8 mouse cellular contexts compared by ENCODE assay signal in the genomic region with DNA sequence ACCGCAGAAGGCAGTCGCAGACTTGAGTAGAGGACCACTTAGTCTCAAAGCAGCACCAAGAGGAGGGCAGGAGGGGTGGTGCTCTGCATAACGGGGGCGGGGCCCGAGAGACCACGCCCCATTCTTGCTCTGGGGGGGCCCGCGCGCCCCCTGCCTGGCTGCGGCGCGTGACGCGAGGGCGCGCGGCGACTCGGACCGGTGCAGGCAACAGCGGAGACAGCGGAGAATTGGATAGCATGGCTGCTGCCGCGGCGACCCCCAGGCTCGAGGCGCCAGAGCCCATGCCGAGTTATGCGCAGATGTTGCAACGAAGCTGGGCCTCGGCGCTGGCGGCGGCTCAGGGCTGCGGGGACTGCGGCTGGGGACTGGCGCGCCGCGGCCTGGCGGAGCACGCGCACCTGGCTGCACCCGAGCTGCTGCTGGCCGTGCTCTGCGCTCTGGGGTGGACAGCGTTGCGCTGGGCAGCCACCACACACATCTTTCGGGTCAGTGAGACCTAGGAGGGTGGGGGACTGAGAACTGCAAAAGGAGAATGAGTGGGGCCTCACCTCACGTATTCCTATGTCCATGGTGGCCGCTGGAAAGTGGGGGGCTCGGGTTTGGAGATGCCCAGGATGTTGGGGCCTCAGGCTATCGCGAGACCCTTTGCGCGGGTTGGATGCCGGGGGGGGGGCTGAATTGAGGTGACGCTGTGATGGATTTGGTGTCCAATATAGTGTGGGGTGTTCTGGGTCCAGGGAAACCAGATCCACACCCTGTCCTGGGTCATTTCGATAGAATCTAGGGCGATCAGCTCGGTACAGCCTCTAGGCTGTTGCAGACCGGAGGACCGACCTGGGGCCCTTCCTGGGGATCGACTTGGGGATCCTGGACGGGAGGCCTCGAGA. TPM values are rescaled to one million over a fixed set of nuclear protein-coding genes. Genes with fewer than 3 reads are reported as not detected.
A peak's percentile ranks its signal among the peaks of the same experiment; 100 is the strongest.
DNase-seq lines count a peak whose midpoint lies in the region; ATAC-seq and TF ChIP-seq lines count a peak whose summit lies in the region.

A gene (plus strand): TSS at position 152 of the 887 bp plus-strand sequence.

- 3% methylated on average over 66 of the region's 66 CpGs for WGBS in intestine, embryonic 16.5 days
- WGBS in limb, embryonic 14.5 days = 4% methylated on average over 57 of the region's 66 CpGs
- 2% methylated on average over 55 of the region's 66 CpGs for WGBS in midbrain, postnatal 0 days
- 10% methylated on average over 65 of the region's 66 CpGs for WGBS in thymus, adult 2 months

- no peak for ATAC-seq in megakaryocyte, adult 5-6 weeks (ENCODE audit: poor library complexity, severe bottlenecking)
- peak; percentile 69 for ATAC-seq in intestine, embryonic 16.5 days
- ATAC-seq in limb, embryonic 14.5 days (ENCODE audit: low FRiP score, low read depth) = peak; percentile 77
- peak; percentile 66 for ATAC-seq in midbrain, postnatal 0 days (ENCODE audit: low FRiP score)

- no peak for TF ChIP-seq CTCF in midbrain, postnatal 0 days (IDR thresholded peaks at IDR 0.05)
- no peak for TF ChIP-seq CTCF in thymus, adult 2 months (IDR thresholded peaks at IDR 0.05; ENCODE audit: borderline replicate concordance, control insufficient read depth, extremely low read depth, insufficient read depth, low read length, poor library complexity)

- H3K4me2 ChIP-seq in intestine, embryonic 16.5 days (ENCODE audit: low read depth, low read length) = peak within 1 kb of the TSS; percentile 94
- peak within 1 kb of the TSS; percentile 75 for H3K4me2 ChIP-seq in limb, embryonic 14.5 days (replicated peaks; ENCODE audit: low read depth, low read length, severe bottlenecking)
- H3K4me2 ChIP-seq in midbrain, postnatal 0 days (ENCODE audit: low read depth, low read length, poor library complexity, severe bottlenecking) = peak within 1 kb of the TSS; percentile 91

- H3K4me3 ChIP-seq in megakaryocyte, embryonic 14.5 days (replicated peaks) = peak within 1 kb of the TSS; percentile 92
- peak within 1 kb of the TSS; percentile 60 for H3K4me3 ChIP-seq in intestine, embryonic 16.5 days (ENCODE audit: low read length)
- peak within 1 kb of the TSS; percentile 54 for H3K4me3 ChIP-seq in limb, embryonic 14.5 days (replicated peaks; ENCODE audit: low read length)
- peak within 1 kb of the TSS; percentile 62 for H3K4me3 ChIP-seq in midbrain, postnatal 0 days (ENCODE audit: low read depth, low read length)
- peak within 1 kb of the TSS; percentile 32 for H3K4me3 ChIP-seq in thymus, adult 2 months (ENCODE audit: control insufficient read depth, insufficient read depth, low read length)

- peak; percentile 81 for DNase-seq in embryo, embryonic 10 days (ENCODE audit: low spot score)
- peak; percentile 74 for DNase-seq in gastrocnemius, postnatal 25 days
- peak; percentile 79 for DNase-seq in limb, embryonic 14.5 days (ENCODE audit: low spot score)
- DNase-seq in midbrain, postnatal 0 days (ENCODE audit: low spot score) = peak; percentile 84
- DNase-seq in thymus, adult 2 months = peak; percentile 43

- H3K27me3 ChIP-seq in megakaryocyte, embryonic 14.5 days (replicated peaks) = peaks cover 54% of the 10 kb centered on the region
- H3K27me3 ChIP-seq in intestine, embryonic 16.5 days (replicated peaks; ENCODE audit: control insufficient read depth, insufficient read depth, low read length) = no peaks in the 10 kb centered on the region; the same call in 1 of the 2 replicates
- H3K27me3 ChIP-seq in limb, embryonic 14.5 days (ENCODE audit: control insufficient read depth, insufficient read depth, low read length) = no peaks in the 10 kb centered on the region
- no peaks in the 10 kb centered on the region for H3K27me3 ChIP-seq in midbrain, postnatal 0 days (ENCODE audit: insufficient read depth, low read length)
- no peaks in the 10 kb centered on the region for H3K27me3 ChIP-seq in thymus, adult 2 months (ENCODE audit: control insufficient read depth, insufficient read depth, low read length)

- peaks cover 32% of the 10 kb centered on the region for H3K4me1 ChIP-seq in megakaryocyte, embryonic 14.5 days
- peaks cover 22% of the 10 kb centered on the region for H3K4me1 ChIP-seq in intestine, embryonic 16.5 days (ENCODE audit: control insufficient read depth, insufficient read depth, low read length)
- H3K4me1 ChIP-seq in limb, embryonic 14.5 days (ENCODE audit: control insufficient read depth, insufficient read depth, low read length) = peaks cover 22% of the 10 kb centered on the region
- 0 out of 2 replicates have a peak, but pooled peaks cover 5% of the 10 kb centered on the region for H3K4me1 ChIP-seq in midbrain, postnatal 0 days (ENCODE audit: insufficient read depth, low read length)
- H3K4me1 ChIP-seq in thymus, adult 2 months (replicated peaks; ENCODE audit: control insufficient read depth, insufficient read depth, low read length) = peaks cover 9% of the 10 kb centered on the region; the same call in 1 of the 2 replicates

- peaks cover 32% of the 10 kb centered on the region for H3K36me3 ChIP-seq in megakaryocyte, embryonic 14.5 days (replicated peaks; ENCODE audit: low read length)
- peaks cover 12% of the 10 kb centered on the region for H3K36me3 ChIP-seq in intestine, embryonic 16.5 days (ENCODE audit: control insufficient read depth, insufficient read depth, low read length)
- peaks cover 38% of the 10 kb centered on the region for H3K36me3 ChIP-seq in limb, embryonic 14.5 days (ENCODE audit: control insufficient read depth, insufficient read depth, low read length)
- H3K36me3 ChIP-seq in midbrain, postnatal 0 days (ENCODE audit: insufficient read depth, low read length) = peaks cover 40% of the 10 kb centered on the region
- H3K36me3 ChIP-seq in thymus, adult 2 months (ENCODE audit: control insufficient read depth, insufficient read depth, low read length) = peaks cover 11% of the 10 kb centered on the region

- TF ChIP-seq POLR2A in limb, embryonic 14.5 days (IDR thresholded peaks at IDR 0.05; ENCODE audit: borderline replicate concordance, extremely low read depth, insufficient read depth, insufficient read length) = 0 out of 2 replicates have a peak, but pooled peaks have one; percentile 34
- TF ChIP-seq POLR2A in thymus, adult 2 months (IDR thresholded peaks at IDR 0.05; ENCODE audit: control insufficient read depth, extremely low read depth, insufficient read depth, low read length, poor library complexity) = no peak

- H3K9me3 ChIP-seq in megakaryocyte, embryonic 14.5 days = no peaks in the 10 kb centered on the region
- H3K9me3 ChIP-seq in intestine, embryonic 16.5 days (ENCODE audit: control insufficient read depth, low read length) = no peaks in the 10 kb centered on the region
- no peaks in the 10 kb centered on the region for H3K9me3 ChIP-seq in limb, embryonic 14.5 days (ENCODE audit: control insufficient read depth, low read length)
- no peaks in the 10 kb centered on the region for H3K9me3 ChIP-seq in midbrain, postnatal 0 days (ENCODE audit: low read length)

- peak within 1 kb of the TSS; percentile 54; the same call in 1 of the 2 replicates for H3K27ac ChIP-seq in intestine, embryonic 16.5 days (ENCODE audit: low read length)
- H3K27ac ChIP-seq in limb, embryonic 14.5 days (replicated peaks; ENCODE audit: low read depth, low read length) = peak within 1 kb of the TSS; percentile 73
- peak within 1 kb of the TSS; percentile 92 for H3K27ac ChIP-seq in midbrain, postnatal 0 days (ENCODE audit: low read depth, low read length)
- no peak within 1 kb of the TSS for H3K27ac ChIP-seq in thymus, adult 2 months (ENCODE audit: control insufficient read depth, insufficient read depth, low read length)

- H3K9ac ChIP-seq in intestine, embryonic 16.5 days (ENCODE audit: low read depth, low read length) = peak within 1 kb of the TSS; percentile 68
- H3K9ac ChIP-seq in limb, embryonic 14.5 days (ENCODE audit: low read depth, low read length, severe bottlenecking) = peak within 1 kb of the TSS; percentile 66
- peak within 1 kb of the TSS; percentile 81 for H3K9ac ChIP-seq in midbrain, postnatal 0 days (replicated peaks; ENCODE audit: low read length, poor library complexity, severe bottlenecking)

RNA-seq across cellular contexts. Expression of the gene that starts here (rescaled TPM):
- 0.55 and 1.8 TPM in 2 replicates for polyA plus RNA-seq in megakaryocyte, embryonic 14.5 days (2012; ENCODE audit: insufficient read depth, low replicate concordance)
- total RNA-seq in megakaryocyte, adult 5-6 weeks (2015) = not detected in 2 replicates
- total RNA-seq in megakaryocyte, adult 5-6 weeks (2017) = not detected in 2 replicates
- 10 to 100 TPM; 13.8 to 15.8 TPM for total RNA-seq in gastrocnemius, postnatal 25 days (2021)
- polyA plus RNA-seq in intestine, embryonic 16.5 days (2015; fragmentation: Nextera tagmentation; extraction: Ambion mirVana) = 2.1 and 3.2 TPM in 2 replicates
- polyA plus RNA-seq in limb, embryonic 14.5 days (2012; rRNA removed) = 12.4 and 22.0 TPM in 2 replicates
- polyA plus RNA-seq in limb, embryonic 14.5 days (2014; fragmentation: Nextera tagmentation; extraction: Ambion mirVana) = 12.0 and 12.9 TPM in 2 replicates
- total RNA-seq in midbrain, postnatal 0 days (2014; rRNA removed) = 65.1 and 86.5 TPM in 2 replicates
- polyA plus RNA-seq in midbrain, postnatal 0 days (2015; fragmentation: Nextera tagmentation; extraction: Ambion mirVana) = 47.9 and 51.3 TPM in 2 replicates
- polyA plus RNA-seq in thymus, adult 2 months (2012; rRNA removed) = 0.13 and 0.61 TPM in 2 replicates

Comparison
In these comparisons a context has a peak if more than half of its experiments do, and no peak if none do; other contexts are left out.
1. RNA of the gene that starts here (total RNA-seq): 65.1 to 86.5 TPM in midbrain, postnatal 0 days and 13.8 to 15.8 TPM in gastrocnemius, postnatal 25 days; not detected in megakaryocyte, adult 5-6 weeks; every median in the first group is over 10 times any median in the second.
2. Peak in DNase-seq and H3K4me3 ChIP-seq in thymus, adult 2 months; RNA of the gene not detected or under 1 TPM.
3. H3K4me3 ChIP-seq: peak in every context shown above with its lines; median percentile 92 in megakaryocyte, embryonic 14.5 days; 62 in midbrain, postnatal 0 days; 60 in intestine, embryonic 16.5 days; 54 in limb, embryonic 14.5 days; 32 in thymus, adult 2 months.
4. Peak in every context shown above with its lines, with median percentiles within 50 percentile points of each other: DNase-seq, H3K4me2 ChIP-seq and H3K9ac ChIP-seq.